Mouse (Mus musculus): ENCODE data around the gene Stx6.

DNA sequence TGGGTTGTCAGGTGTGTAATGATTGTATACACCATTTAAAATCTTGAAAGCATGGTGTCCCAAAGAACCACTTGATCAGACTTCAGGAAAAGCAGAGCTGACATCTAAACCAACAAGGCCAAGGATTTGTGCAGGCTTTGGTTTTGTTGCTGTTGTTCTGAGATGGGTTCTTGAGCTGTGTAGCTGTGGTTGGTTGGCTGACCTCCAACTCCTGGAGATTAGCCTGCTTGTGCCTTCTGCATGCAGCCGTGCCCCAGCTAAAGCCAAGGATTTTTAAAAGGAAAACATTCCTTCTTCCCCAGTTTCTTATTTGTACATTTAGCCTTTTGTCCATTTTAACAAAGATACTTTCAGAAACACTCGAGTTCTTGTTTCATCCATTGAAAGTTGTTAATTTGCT lies 33.2 kb downstream of the Stx6 start:
- TF ChIP-seq GATA1 (IDR thresholded peaks at IDR 0.05; ENCODE audit: borderline replicate concordance, low read length), result no peak
- TF ChIP-seq FLI1 (IDR thresholded peaks at IDR 0.05; ENCODE audit: low read length), result no peak
